Mouse (Mus musculus): ENCODE data around the gene Il12a.

Il12a gene

GRCm38 (mm10) chr3:68690344-68690743 is at the start of gene Il12a:
Il12a (plus strand) TSS chr3:68690644.
- no peak for ATAC-seq (ENCODE audit: low TSS enrichment)

- ATAC-seq (ENCODE audit: low TSS enrichment): no peak
These were observed 47.5 kb upstream of the Il12a start for GRCm38 (mm10) chr3:68642935-68643334.

GRCm38 (mm10) chr3:68646387-68647130 is 43.9 kb upstream of the Il12a start:
- peak; percentile 87 for ATAC-seq (ENCODE audit: low TSS enrichment)

- ATAC-seq (ENCODE audit: low TSS enrichment): no peak
These were observed 43.2 kb upstream of the Il12a start for GRCm38 (mm10) chr3:68647282-68647681.

- peak; percentile 86 for ATAC-seq (ENCODE audit: low TSS enrichment)
These were observed 40.2 kb upstream of the Il12a start for GRCm38 (mm10) chr3:68650251-68650650.

- no peak for ATAC-seq (ENCODE audit: low TSS enrichment)
These were observed 33.7 kb upstream of the Il12a start for GRCm38 (mm10) chr3:68656607-68657352.

- no peak for ATAC-seq (ENCODE audit: low TSS enrichment)
These were observed 32.7 kb upstream of the Il12a start for GRCm38 (mm10) chr3:68657589-68658245.

- ATAC-seq (ENCODE audit: low TSS enrichment): no peak
These were observed 30.4 kb upstream of the Il12a start for GRCm38 (mm10) chr3:68659996-68660395.

GRCm38 (mm10) chr3:68660538-68660937 is 29.9 kb upstream of the Il12a start:
- ATAC-seq (ENCODE audit: low TSS enrichment): peak; percentile 73

- ATAC-seq (ENCODE audit: low TSS enrichment): no peak
These were observed 28.1 kb upstream of the Il12a start for GRCm38 (mm10) chr3:68662386-68662785.

- ATAC-seq (ENCODE audit: low TSS enrichment): no peak
These were observed 26.1 kb upstream of the Il12a start for GRCm38 (mm10) chr3:68664337-68664736.

- ATAC-seq (ENCODE audit: low TSS enrichment): peak; percentile 44; the same call in 1 of the 2 replicates
These were observed 24.1 kb upstream of the Il12a start for GRCm38 (mm10) chr3:68666377-68666776.

GRCm38 (mm10) chr3:68667852-68668251 is 22.6 kb upstream of the Il12a start:
- ATAC-seq (ENCODE audit: low TSS enrichment): no peak

- ATAC-seq (ENCODE audit: low TSS enrichment): no peak
These were observed 20.9 kb upstream of the Il12a start for GRCm38 (mm10) chr3:68669418-68669974.

- ATAC-seq (ENCODE audit: low TSS enrichment): no peak
These were observed 15.7 kb upstream of the Il12a start for GRCm38 (mm10) chr3:68674721-68675120.

- peak; percentile 77 for ATAC-seq (ENCODE audit: low TSS enrichment)
These were observed 15.1 kb upstream of the Il12a start for GRCm38 (mm10) chr3:68675216-68675835.

GRCm38 (mm10) chr3:68675980-68676678 is 14.3 kb upstream of the Il12a start:
- no peak for ATAC-seq (ENCODE audit: low TSS enrichment)

GRCm38 (mm10) chr3:68676831-68677303 is 13.6 kb upstream of the Il12a start:
- ATAC-seq (ENCODE audit: low TSS enrichment): peak; percentile 86

GRCm38 (mm10) chr3:68678805-68679585 is 11.4 kb upstream of the Il12a start:
- ATAC-seq (ENCODE audit: low TSS enrichment): no peak

GRCm38 (mm10) chr3:68683579-68683978 is 6.9 kb upstream of the Il12a start:
- no peak for ATAC-seq (ENCODE audit: low TSS enrichment)

Measured in frontal cortex, adult (tissue).